Mouse (Mus musculus) frontal cortex, adult (tissue): ENCODE measurements around the gene Ehd3.
"Not testable (repeated sequence)": the region's sequence is repeated elsewhere in the genome, so short reads cannot be mapped to it uniquely, and the experiment has no call there.

Experiments used
- ATAC-seq: cut with Nextera tagmentation; 2 replicates; pipeline ENCODE4 v1.9.2; 2017; ENCODE audit warnings: mild to moderate bottlenecking, moderate library complexity, mixed read lengths; ENCODE audit not compliant: low TSS enrichment

The Ehd3 gene

GRCm38 (mm10) chr17:73826106-73826505 is 22.2 kb downstream of the Ehd3 start:
- ATAC-seq: no peak

- no peak for ATAC-seq
Observed at GRCm38 (mm10) chr17:73827446-73827845, 23.5 kb downstream of the Ehd3 start.

DNA sequence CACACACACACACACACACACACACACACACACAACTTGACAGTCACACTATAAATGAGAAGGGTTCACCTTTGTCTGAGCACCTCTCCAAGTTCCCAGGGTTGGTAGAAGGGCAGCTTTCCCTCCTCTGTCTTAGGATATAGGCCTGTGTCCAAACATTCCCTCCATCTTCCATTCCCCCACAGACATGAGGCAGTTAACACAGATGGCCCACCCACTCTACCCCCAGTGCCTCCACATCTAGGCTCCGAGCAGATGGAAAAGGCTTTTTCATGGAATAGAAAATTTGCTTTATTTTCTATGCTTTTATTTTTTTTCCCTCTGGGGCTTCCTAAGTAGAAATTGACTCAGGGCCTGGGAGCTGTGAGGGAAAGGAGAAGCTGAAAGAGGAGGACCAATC is 26.6 kb downstream of the Ehd3 start:
- ATAC-seq: peak; percentile 84

GRCm38 (mm10) chr17:73831427-73831826 is 27.5 kb downstream of the Ehd3 start:
- peak; percentile 55 for ATAC-seq

GRCm38 (mm10) chr17:73832901-73833300 is 29.0 kb downstream of the Ehd3 start:
- ATAC-seq: peak; percentile 64

DNA sequence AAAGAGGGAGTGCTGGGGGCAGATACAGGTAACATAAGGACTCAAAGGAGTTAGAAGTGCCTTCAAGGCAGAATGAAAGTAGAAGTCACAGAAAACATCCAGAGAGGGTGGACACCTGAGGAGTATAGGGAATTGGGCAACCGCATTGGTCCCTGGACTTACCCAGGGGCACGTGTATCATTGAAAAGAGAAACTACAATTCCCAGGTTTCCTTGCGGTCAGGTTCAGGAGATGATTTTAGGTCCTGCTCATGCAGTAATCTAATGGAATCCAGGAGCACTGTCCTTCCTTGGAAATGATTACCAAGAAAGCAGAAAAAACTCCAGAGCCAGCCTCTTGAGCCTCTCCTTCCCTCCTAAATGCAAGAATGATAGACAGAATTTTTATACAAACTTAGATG is 29.5 kb downstream of the Ehd3 start:
- no peak for ATAC-seq

DNA sequence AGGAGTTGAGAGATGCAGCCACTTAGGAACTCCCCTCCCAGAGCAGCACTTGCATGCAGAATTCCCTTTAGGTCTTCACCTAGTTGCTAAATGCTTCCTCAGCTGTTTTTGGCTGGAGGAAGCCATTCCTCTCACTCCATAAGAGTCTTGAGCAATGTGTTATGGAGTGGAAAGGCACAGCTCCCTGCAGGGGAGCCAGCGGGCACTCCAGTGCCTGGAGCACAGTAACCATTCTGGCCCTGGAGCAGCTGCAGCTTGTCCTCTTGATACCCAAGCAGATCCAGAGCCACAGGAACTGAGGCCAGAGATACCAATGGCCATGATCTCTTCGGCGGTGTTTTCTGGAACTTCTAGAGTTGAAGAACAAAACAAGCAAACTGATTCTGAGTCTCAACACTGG is 32.7 kb downstream of the Ehd3 start:
- no peak for ATAC-seq

DNA sequence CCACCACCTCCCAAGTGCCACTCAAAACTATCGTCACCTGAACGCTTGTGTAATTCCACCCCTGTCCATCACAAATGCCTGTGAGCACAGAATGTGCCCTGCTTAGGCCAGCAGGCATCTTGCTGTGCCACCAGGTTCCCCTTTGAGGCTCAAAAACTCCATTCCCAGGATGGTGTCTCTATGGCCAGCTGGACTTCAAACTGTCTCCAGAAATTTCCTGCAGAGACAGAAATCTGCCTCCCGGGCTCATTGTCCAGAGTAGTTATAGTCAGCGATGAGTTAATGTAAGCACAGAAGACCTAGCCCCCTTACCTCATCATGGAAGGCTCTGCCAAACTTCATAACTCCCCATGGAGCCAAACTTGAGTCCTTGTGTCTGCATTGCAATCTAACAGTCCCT is 33.3 kb downstream of the Ehd3 start:
- no peak for ATAC-seq

DNA sequence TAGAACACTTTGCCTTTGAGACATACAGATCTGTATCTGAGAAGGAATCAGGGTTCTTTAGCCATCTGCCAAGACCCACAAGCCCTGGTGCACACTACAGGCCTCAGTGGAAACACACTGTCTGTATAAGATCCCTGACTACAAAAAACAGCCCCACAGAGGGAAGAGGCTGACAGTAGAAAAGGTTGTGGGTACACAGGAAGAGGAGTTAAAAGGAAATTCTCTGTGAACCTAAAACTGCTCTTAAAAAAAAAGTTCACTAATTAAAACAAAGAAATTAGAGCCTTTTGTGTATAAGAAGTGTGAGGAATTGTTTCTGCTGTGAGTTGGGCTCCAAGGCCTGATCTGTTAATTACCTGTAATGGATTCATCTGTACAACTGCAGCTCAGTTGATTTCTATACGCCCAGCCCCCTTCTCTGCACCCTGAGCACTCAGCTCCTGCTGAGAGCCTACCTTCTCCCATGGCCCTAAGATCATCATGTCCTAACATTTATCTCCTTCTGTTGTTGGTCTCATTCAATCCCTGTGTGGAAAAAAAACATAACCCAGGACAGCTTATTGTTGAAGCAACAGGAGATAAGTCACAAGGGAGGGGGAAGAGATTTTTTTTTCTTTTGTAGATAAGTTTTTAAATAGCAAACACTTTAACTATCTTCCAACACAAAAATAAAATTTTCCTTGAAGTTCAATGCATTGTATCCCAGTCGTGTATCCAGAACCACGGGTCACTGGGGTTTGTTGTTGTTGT is 35.3 kb downstream of the Ehd3 start:
- no peak for ATAC-seq

DNA sequence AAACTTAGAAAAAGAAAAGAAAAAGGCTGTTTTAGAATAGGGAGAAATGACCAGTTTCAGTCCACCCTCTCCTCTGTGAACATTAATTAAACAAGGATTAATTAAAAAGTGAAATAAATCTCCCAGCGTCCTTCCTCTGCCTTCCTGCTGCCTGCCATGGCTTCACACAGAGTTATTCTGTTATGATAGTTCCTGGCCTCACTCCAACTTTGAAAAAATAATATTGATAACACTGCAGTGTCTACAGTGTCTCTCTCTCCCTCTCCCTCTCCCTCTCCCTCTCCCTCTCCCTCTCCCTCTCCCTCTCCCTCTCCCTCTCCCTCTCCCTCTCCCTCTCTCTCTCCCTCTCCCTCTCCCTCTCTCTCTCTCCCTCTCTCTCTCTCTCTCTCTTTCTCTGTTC is 35.9 kb downstream of the Ehd3 start:
- not testable (repeated sequence) for ATAC-seq

- ATAC-seq: no peak
Observed at GRCm38 (mm10) chr17:73842963-73843362, 39.0 kb downstream of the Ehd3 start.

DNA sequence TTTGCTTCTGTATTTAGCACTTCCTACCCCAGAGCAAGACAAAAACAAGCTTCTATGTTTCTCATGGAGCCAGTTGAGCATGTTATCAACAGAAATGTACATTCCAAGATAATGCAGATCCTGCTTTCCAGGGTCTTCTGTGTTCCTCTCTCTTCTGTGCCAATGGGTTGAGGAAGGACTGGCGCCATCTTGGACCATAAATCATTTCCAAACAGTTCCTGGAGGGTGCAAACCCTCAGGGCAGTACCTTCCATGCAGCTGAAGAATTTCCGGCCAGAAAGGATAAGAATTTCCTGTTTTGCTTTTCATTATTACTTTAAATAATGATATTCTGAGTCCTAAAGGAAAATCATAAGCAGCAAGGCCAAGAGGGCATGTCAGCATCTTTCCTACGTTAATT is 41.7 kb downstream of the Ehd3 start:
- no peak for ATAC-seq

DNA sequence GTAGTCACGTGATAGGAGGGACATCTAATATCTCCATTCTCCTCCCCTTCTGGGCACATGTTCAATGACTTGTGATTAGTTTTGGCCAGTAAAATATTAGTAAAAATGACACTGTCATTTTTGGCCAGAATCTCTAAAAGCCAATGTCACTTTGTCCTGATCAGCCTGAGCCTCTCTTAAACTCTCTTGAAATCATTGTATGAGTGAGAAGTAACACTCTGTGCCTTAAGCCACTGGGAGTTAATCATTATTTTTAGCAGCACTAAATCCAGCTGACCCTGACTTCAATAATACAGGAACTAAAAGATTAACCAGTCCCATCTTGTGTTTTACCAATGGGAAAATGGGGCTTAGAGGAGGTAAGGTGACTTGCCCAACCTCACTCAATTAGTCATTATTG is 43.5 kb downstream of the Ehd3 start:
- no peak for ATAC-seq

GRCm38 (mm10) chr17:73853041-73853440 is 49.1 kb downstream of the Ehd3 start:
- ATAC-seq: peak; percentile 69; the same call in 1 of the 2 replicates

DNA sequence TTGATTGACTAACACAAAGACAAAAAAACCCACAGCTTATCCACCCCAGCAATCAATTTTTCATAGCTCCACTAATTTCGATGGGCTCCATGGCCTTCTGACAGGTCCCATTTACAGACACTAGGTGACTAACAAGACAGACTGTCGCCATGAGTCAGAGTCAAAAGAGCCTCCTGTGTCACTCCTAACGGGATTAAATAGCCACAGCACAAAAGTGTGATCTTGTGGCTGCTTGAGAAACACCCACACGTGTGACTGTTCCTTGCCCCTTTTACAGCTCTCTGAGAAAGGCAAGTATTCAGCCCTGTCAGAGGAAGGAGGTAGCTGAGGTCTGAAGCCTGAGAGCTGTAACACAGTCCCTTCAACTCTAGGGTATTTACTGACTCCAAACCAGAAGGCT is 49.8 kb downstream of the Ehd3 start:
- ATAC-seq: peak; percentile 64; the same call in 1 of the 2 replicates

DNA sequence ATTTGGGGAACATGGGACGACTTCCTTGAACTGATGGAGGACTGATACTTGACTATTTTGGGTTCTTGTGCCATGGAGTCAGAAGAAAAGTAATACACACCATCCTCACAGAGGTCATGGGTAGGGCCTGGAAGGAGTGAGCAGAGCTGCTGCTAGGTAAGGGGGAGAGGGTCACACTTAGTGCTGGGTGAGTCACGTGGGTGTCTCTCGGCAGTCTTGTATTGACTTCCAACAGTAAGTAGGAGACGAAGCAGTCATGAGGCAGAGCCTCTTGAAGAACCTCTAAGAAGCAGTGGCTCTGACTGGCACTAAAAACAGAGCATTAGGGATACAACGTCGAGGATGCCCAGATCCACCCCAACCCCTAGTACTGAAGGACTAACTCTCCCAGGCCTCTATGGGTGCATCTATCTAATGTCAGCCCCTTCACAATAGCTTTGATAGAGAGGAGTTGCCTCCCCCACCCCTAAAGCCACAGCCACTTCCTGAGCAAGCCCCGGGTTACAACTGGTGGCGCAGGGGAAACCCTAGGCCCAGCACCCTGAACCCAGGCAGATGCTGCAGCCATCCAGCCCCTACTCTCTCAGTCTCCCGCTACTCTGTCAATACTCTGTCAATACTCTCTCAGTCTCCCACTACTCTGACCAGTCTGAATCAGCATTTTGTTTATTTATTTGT is 65.2 kb downstream of the Ehd3 start:
- ATAC-seq: no peak

DNA sequence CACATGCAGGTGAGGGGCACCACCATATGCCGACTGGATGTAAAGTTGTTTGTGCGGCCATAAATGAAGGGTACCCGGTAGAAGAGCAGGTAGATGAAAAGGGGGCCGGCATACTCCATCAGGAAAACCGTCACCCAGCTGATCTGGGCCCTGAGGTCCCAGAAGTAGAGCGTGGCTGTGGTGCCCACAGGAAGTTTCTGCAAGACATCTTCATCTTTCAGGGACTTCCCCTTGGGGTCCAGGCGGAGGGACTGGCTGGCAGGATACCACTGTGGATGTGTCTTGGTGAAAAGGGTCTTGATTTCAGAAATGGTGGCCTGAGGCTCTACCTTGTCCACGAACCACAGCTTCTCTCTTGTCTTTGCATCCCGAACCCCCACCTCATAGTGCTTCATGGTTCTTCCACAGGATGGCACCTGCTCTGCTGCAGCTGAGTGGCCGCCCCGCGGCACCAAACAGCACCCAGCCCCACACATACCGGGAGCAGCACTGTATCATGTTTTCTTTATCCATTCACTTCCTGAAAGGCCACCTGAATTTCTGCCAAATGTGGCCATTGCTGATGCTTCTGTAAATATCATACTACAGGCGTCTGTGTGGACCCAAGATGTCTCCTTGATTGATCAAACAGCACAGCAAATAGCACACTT is 67.1 kb downstream of the Ehd3 start:
- no peak for ATAC-seq

DNA sequence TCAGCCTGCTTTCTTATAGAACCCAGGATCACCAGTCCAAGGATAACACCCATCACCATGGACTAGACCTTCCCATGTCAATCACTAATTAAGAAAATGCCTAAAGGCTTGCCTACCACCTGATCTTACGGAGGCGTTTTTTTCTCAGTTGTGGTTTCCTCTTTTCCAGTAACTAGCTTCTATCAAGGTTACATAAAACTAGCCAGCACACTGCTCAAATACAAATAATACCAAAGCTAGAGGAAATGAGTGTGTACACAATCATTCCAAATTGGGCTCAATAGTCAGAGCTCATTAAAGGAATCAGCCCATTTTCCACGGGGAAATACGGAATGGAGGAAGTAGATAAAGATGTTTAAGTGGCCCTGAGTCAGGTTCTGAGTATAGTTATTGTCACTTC is 71.3 kb downstream of the Ehd3 start:
- no peak for ATAC-seq

DNA sequence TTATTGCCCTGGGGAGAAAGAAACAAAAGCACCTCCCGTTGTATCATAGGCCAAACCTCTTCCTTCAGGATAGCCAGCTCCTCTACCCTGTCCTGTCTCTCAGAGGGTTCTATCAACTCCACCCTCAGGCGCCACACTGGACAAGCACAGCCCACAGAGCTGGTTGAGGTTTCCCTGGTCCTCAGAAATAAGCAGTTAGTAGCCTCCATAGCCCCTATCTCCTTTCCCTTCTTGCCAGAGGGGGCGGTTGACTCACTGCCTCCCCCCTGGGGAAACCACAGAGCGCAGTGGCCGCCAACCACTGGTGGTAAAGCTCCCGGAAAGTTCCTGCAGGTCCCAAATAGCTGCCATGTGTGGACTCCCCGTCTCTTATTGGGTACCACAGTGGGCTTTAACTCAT is 71.7 kb downstream of the Ehd3 start:
- no peak for ATAC-seq

GRCm38 (mm10) chr17:73879262-73879916 is 75.5 kb downstream of the Ehd3 start:
- ATAC-seq: no peak

- ATAC-seq: no peak
Observed at GRCm38 (mm10) chr17:73880286-73880685, 76.4 kb downstream of the Ehd3 start.

GRCm38 (mm10) chr17:73881295-73881694 is 77.4 kb downstream of the Ehd3 start:
- no peak for ATAC-seq
